Mouse (Mus musculus): Measurements from ENCODE around the gene Tppp2. TPM values are rescaled to one million over a fixed set of nuclear protein-coding genes. Genes with fewer than 3 reads are reported as not detected.
"Not testable (repeated sequence)": the region's sequence is repeated elsewhere in the genome, so short reads cannot be mapped to it uniquely, and the experiment has no call there.

Tppp2 gene
- total RNA-seq, 2 experiments from 2014 or later, result not detected

DNA sequence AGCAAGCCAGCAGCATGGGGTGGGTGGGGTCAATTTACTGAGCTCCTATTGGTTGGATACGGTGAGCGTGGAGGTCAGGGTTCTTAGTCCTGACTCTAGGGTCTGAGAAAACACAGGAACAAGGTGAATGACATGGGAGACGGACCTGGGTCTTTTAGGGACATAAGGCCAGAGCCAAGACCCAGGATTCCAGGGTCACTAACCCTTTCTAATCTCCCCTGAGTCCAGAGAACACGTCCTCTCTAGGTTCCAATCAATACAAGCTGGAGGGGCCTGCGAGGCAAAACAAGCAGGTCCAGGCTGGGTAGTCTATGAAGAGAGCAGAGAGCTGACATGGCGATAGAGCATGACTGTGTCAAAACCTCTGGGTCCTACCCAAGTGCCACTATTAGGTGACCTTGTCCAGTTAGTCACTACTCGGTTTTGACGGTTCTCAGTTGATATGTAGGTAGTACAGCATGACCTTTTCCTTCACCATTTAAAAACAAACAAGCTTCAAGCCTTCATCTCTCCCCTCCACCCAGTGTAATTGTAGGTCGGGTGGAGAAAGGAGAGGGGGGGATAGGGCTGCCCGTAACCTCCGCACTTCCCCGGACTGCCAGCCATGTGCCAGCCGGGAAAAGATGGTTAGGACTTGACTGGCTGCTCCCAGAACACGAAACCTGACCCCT, 5.7 kb upstream of the Tppp2 start:
- no peak for DNase-seq

- peak; percentile 68 to 74 for DNase-seq
Observed at GRCm38 (mm10) chr14:51913062-51913959, 4.9 kb upstream of the Tppp2 start.

DNA sequence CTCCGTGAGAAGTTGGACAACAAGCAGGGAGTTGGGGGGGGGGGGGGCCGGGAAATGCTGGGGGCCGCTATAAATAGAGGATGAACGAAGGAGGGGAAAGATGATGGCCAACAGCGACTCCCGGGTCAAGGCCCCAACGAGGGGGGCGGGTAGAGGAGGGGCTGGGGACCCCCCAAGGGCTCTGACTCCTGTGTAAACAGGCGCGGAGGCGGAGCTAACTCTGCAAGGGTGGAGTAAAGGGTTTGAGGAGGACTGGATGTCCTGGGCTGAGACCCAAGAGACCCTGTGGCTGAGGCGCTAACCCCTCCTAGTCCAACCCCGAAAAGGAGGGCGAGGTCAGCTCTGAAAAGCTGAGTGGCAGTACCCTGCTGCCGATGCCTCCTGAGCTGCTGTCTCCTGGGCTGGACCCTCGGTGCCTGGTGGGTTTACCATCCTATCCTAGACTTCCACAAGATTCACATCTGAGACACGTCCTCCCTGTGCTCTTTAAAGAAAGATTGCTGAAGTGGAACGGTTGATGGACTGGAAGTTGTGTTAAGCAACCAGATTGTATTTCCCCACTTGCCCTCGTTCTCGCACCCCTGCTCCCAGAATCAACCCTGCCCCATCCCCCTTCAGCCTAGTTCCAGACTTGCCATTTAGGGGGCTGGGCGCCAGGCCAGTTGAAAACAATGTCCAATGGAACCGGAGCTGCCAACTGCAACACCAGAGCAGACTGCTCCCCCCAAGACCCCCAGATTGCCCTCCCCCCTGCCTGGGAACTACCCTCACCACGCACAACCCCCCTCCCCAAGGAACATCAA, 4.1 kb upstream of the Tppp2 start, which contains the start of gene Ndrg2:
TSS of gene Ndrg2 (minus strand) at position 199 of the 803 bp plus-strand sequence.
- DNase-seq, result peak; percentile 72 to 78

GRCm38 (mm10) chr14:51915030-51915429, 3.2 kb upstream of the Tppp2 start:
- DNase-seq, result no peak

DNA sequence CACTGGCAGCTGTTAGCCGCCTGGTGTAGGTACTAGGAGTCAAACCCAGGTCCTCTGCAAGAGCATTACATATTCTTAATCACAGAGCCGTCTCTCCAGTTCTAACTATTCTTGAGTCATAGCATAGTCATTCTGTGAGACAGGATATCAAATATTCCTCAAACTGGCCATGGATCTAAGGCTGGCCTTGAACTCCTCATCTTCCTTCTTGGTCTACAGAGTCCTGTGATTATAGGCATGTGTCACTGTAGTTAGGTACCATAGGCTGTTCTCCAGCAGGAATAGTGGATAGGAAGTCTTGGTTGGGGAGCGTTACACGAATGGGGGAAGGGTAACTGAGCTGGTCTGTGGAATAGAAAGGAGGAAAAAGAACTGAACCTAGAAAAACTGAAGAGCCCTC, 1.7 kb upstream of the Tppp2 start:
- no peak for DNase-seq

GRCm38 (mm10) chr14:51918966-51919365, 741 bp downstream of the Tppp2 start:
- no peak for DNase-seq

DNA sequence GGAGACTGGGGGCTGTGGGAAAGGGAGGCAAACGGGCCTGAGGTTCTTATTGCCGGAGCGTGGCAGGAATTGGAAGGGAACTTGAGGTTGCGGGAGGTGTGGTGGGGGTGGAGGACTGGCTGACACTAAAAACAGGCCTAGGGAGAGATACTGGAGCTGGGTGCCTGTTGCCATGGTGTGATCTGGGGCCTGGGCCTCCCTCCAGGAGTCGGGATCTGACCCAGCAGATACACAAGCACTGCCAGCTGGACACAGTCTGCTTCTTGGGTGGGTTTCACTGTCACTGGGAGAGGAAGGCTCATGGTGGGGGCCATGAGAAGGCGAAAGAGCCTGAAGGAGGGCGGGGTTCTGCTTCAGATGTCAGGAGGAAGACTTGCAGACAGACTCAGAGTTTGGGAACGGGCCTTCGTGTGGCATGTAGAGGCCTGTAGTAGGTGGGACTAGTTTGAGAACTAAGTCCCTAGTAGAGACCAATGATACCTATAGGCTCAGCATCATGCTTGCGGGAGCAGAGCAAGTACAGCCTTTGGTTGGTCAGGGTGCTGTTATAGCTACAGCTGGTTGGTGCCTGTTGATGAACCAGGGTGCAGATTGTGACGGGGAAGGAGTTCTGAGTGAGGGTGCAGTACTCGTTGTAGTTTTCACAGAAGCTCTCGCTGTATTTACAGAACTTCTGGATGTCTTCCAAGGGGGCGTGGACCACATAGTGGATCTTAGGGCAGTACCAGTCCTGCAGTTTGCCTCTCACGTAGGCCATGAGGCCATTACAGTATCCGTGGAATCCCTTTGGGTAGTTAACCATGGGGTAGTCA, 3.7 kb downstream of the Tppp2 start:
- DNase-seq, result peak; percentile 60 to 75

DNA sequence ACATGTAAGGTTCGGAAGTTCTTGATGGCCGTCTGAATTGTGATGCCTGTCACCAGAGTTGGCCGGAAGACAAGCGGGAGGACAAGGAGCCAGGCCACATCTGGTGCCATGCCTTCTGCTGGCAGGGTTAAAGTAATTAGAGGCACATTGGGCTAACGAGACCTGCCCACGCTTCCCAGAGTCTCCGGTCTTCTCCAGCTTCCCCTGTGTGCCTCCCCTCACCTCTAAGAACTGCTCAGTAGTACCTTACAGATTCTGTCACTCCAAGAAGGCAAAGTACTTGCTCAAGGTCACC, 4.3 kb downstream of the Tppp2 start, which contains the start of gene Rnase13:
TSS of gene Rnase13 (minus strand) at position 203 of the 295 bp plus-strand sequence.
- no peak for DNase-seq

DNA sequence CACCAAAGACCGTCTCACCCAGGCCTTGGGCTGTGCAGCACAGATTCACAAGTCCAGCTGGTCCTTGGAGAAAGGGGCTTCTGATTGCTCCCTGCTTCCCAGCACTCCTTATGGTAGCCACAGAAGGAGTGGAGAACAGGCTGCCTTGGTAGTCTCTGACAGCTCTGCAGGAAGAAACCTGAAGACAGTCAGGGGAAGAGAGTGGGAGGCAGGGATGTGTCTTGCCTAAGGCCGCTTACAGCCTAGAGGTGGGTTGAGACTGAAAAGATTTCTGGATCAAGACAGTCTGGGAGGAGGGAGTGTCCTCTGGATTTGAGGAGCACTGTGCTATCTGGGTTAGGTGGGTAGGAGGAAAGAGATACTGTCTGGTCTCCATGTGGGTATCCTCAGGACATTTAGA, 4.7 kb downstream of the Tppp2 start:
- no peak for DNase-seq

DNA sequence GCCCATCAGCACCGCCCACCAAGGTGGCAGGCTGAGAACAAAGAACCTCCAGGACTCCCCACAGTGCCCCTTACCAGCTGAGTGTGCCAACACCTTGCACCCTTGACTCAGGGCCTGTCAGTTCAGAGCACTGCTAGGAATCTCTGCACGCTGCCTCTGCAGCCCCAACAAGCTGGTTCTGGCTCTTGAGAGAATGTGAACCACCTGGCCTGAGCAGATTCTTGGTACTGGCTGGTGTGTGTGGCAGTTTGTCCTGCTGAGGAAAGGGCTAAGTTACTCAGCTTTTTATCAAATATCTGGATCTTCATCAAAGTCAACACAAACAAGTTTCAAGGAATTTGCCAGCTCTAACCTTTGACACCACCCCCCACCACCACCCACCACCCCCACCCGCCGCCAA, 5.3 kb downstream of the Tppp2 start:
- no peak for DNase-seq

DNA sequence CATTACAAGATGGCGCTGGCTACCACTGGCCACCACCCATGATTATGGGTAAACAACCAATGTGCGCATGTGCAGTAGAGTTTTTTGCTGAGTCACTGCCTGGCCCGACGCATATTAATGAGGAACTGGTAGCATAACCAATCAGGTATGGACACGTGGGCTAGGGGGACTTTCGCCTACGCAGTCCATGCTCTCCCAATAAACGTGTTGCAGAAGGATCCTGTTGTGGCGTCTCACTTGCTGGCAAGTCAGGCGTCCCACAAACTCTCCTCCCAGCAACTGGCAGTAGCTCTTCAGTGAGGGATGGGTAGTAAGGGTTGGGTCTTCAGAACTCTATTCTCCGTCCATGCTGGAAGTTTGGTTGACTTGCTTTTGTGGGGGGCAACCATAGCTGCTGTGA, 8.7 kb downstream of the Tppp2 start:
- DNase-seq, result not testable (repeated sequence)

DNA sequence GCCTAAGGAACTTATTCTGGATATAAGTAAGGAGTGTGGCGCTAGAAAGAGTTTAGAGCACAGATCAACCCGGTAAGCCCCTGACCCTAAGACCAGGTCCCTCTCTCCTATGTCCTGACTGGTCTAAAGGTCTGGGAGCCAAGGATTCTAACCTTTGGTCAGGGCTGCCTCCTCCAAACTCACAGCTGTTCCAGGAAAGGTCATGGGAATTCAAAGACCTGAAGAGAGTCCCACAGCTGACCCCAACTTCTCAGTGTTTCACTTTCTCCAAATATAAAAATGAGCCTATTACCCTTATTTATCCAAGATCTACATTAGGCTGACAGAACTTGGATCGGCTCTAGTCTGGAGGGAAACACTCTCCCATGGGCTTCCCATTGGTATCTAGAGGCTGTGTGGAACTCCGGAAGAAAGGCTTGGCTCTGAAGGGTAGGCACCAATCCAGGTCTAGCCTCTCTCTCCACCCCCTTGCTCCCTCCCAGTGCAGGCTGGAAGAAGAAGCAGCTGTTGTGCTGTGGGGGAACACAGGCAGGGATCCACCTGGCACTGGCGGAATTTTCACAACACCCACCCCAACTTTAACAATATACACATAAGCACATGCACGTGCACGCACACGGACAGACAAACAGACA, 11.2 kb downstream of the Tppp2 start:
- peak; percentile 26 to 58 for DNase-seq

- DNase-seq, result no peak
Observed at GRCm38 (mm10) chr14:51929968-51930367, 11.7 kb downstream of the Tppp2 start.

DNA sequence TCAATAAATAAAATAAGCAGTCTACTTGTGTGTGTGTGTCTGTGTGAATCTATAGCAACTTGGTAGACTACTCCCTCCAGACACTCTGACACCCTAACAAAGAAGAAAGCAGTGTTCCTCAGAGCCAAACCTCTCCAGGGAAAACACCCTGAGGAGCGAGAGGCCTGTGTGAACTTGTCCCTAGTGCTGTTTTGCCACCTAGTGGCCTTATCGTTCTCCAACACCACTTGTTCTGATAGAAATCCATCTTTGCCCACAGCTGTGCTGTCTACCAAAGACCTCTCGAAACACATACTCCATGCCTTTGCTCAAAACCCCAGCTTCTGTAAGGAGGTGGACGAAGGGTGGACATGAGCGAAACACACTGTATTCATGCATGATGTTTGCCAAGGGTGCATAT, 12.6 kb downstream of the Tppp2 start:
- peak; percentile 49 to 57 for DNase-seq

GRCm38 (mm10) chr14:51932092-51933020, 14.1 kb downstream of the Tppp2 start:
- DNase-seq, result no peak

- DNase-seq, result no peak
Observed at GRCm38 (mm10) chr14:51939005-51939404, 20.8 kb downstream of the Tppp2 start.

GRCm38 (mm10) chr14:51940944-51941560, 22.8 kb downstream of the Tppp2 start:
- no peak for DNase-seq

DNA sequence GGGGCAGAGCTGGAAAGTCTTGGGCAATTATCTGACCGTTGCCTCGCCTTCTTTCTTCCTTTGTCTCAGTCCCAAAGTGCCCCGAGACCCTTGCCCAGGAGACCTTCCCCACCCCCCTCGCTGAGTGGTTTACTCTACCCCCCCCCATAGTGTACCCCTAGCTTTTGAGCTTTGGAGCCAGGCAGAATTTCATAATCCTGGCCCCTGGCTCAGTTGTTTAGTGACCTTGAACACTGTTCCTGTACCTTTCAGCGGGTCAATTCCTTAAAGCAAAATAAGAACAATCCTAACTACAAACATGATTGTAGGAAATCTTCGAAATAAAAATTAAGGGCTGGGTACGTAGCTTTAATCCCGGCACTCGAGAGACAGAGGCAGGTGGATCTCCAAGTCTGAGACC, 23.4 kb downstream of the Tppp2 start:
- no peak for DNase-seq

- no peak for DNase-seq
Observed at GRCm38 (mm10) chr14:51942236-51942635, 24.0 kb downstream of the Tppp2 start.

DNA sequence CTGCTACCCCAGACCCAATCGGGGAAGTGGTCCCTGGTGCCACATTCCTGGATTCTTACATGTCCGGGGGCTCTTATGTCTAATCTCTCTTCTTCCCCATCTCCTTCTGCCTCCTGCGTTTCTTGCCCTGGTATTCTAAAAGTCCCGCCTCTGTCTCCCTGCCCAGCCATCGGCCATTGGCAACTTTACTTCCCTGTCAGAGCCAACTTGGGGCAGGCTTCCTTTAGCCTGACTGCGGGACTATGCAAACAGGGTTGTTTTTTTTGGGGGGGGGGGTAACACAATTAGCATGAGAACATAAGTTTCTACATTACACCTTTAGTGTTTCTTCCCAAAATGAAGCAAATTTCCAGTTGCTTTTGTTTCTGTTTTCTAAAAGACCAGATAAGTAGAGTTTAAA, 25.1 kb downstream of the Tppp2 start:
- no peak for DNase-seq
